Mouse (Mus musculus) heart, postnatal 0 days (tissue): ENCODE data around the gene Calml3.

ENCODE experiments used
- CTCF ChIP-seq: IDR thresholded peaks from 2 replicates; pipeline ENCODE4 v1.5.1; 2016; ENCODE audit warnings: antibody characterized with exemption, control low read depth, low read depth
- EP300 ChIP-seq: IDR thresholded peaks from 2 replicates; pipeline ENCODE4 v1.6.1; 2016; ENCODE audit warnings: antibody characterized with exemption, low read depth

DNA sequence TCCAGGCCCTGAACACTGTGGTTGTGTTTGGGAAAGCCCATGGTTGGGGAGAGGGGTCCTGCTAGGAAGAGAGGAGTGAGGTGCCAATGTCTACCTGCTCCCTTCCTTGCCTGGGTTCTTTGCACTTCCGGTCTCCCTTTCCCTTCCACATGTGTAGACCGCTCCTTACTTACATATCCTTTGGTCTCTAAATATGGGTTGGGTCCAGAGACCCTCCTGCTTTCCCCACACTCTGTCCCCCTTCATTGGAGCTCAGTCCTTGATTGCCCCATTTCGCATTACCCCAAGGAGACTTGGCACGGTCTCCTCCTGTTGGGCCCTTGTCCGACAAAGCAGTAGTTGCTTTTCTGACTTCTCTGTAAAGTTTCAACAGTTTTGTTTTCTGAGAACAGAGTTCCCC, 32.9 kb downstream of the Calml3 start:
- no peak for TF ChIP-seq CTCF
- no peak for TF ChIP-seq EP300
